Mouse (Mus musculus) urinary bladder, postnatal 25 days (tissue): ENCODE data around the gene Txnrd3.

Experiments used
- DNase-seq: peaks from one replicate; pipeline ENCODE4 v3.0.0; 2022; ENCODE audit warnings: low spot score

Gene Txnrd3

DNA sequence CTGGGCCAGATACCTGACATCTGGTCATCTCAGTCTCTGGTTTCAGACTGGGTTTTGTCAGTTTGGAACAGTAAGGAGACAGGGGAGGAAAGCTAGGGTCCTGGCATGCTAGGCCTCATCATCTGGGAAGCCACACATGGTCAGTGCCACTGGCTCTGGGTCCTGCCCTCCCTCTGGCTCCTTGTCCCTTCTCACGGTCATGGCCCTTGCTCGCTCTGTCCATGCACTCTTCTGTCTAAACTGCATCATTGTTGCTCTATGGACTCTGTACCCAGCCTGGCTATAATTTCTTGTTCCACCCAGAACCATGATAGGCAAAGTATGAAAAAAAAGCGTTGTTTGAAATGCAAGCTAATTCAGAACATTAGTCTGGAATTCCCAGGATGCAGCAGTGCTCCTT is 11.2 kb downstream of the Txnrd3 start:
- DNase-seq, result no peak

- DNase-seq, result no peak
Observed at GRCm38 (mm10) chr6:89658342-89658741, 14.6 kb downstream of the Txnrd3 start.

- no peak for DNase-seq
Observed at GRCm38 (mm10) chr6:89658931-89659330, 15.1 kb downstream of the Txnrd3 start.

GRCm38 (mm10) chr6:89659692-89660423 is 16.1 kb downstream of the Txnrd3 start:
- DNase-seq, result no peak

DNA sequence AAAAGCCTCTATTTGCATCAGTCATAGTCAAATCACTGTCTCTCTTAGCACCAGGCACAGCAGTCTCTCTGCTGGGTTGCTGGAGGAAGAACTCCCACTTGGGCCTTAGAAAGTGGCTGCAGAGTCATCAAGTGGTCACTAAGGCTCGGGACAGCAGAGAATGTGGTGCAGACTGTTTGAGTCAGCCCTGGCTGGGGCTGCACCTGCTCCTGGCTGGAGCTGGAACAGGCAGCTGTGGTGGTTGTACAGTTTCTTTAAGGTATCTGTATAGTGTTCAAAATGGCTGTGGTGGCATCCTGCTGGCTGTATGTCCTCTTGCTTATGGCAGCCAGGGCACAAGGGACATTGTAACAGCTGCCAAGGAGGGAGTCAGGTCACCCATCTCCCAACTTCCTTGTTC is 16.7 kb downstream of the Txnrd3 start:
- no peak for DNase-seq

GRCm38 (mm10) chr6:89662521-89662920 is 18.7 kb downstream of the Txnrd3 start:
- DNase-seq, result no peak

- DNase-seq, result no peak
Observed at GRCm38 (mm10) chr6:89665155-89665554, 21.4 kb downstream of the Txnrd3 start.

DNA sequence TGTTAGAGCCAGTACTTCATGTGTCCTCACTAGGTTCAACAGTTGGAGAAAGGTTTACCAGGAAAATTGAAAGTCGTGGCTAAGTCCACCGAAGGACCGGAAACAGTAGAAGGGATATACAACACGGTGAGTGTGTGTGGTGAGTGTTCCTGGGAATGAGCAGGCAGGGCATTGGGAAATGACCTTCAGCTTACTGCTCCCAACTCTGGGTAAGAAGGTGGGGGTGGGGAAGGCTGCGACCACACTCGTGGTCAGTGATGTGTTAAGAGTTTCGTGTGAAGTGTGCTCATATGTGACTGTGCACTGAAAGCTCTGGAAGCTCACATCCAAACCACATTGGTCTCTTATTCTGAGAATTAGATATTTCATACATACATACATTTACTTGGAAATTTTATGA is 21.9 kb downstream of the Txnrd3 start:
- DNase-seq, result no peak

- no peak for DNase-seq
Observed at GRCm38 (mm10) chr6:89666976-89667375, 23.2 kb downstream of the Txnrd3 start.

DNA sequence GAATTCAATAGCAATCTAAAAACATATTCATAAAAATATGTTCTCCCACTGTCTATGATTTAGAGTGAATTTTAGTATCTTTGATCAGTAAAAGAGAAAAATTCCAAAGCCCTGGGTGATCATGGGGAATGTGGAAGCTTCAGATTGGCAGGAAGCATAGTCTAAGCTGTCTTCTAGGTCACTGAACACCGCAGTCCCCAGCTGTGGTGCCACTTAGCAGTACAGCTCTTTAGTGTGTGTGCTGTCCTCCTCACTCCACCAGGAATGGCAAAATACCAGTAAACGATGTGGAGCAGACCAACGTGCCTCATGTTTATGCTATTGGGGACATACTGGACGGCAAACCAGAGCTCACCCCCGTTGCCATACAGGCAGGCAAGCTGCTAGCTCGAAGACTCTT is 25.8 kb downstream of the Txnrd3 start:
- DNase-seq, result no peak

DNA sequence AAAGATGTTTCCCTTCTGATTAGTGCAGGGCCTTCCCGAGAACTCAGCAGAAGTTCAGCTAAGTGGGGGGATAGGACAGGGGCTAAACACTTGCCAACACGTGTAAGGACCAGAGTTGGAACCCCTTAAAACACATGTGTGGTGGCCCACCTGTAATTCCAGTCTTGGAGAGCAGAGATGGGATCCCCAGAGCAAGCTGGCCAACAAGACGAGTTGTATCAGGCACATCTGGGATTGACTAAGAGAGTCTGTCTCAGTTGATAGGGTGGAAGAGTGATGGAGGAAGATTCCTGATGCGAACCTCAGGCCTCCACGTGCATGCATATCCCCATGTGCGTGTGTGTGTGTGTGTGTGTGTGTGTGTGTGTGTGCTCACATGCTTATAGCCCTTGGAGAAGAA is 27.6 kb downstream of the Txnrd3 start:
- DNase-seq, result no peak

DNA sequence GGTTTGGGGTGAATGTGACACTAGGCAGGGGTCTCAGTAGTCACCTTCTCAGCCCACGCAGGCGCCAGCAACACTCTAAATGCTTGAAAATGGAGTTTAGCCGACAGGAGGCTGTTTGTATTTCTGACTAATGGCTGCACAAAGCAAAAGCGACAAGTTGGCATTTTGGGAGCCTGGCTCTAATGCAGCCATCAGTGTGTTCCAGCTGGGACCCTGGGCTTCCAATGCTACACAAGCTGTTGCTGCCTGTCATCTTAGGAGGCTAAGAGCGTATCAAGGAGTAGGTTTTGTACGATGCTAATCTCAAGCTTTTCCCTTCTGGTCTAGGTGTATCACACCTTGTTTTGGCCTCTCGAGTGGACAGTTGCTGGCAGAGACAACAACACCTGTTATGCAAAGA is 28.9 kb downstream of the Txnrd3 start:
- no peak for DNase-seq

GRCm38 (mm10) chr6:89673135-89673780 is 29.5 kb downstream of the Txnrd3 start:
- DNase-seq, result no peak

DNA sequence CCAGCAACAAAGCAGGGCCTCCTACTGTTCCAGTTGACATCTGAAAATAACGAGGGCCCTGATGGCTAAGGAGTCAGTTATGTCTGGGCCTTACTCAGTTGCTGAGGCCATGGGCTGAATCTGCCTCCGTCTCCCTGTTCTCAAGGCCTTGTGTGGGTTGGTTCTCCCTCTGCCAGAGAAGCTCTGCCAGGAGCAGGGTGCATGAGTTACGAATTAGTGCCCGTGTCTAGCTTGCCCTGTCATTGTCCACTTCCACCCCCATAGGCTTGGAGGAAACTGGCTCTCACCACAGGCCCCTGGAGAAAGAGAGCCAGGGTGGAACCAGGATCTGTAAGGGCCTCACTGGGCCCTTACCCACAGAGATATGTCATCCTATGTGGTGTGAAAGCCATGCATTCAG is 34.7 kb downstream of the Txnrd3 start:
- DNase-seq, result no peak

- DNase-seq, result peak; percentile 60
Observed at GRCm38 (mm10) chr6:89679291-89679835, 35.6 kb downstream of the Txnrd3 start.

- peak; percentile 76 for DNase-seq
Observed at GRCm38 (mm10) chr6:89680155-89680554, 36.4 kb downstream of the Txnrd3 start.

- DNase-seq, result no peak
Observed at GRCm38 (mm10) chr6:89684231-89684630, 40.4 kb downstream of the Txnrd3 start.

DNA sequence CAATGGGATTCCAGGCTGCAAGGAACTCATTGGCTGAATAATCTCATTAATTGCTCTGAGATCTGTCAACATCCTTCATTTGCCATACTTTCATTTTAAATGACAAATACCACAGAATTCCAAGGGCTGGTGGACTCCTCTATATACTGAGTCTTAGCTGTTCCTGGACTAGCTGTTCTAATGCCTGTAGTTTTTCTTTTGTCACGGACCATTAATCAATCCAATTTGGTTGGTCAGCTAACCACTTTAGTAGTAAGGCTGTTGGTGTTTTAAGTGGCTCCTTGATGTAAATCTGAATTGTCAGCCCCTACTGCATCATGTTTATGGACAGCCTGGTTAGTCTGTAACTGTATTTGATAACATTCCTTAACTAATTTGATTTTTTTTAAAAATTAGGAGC is 43.3 kb downstream of the Txnrd3 start:
- DNase-seq, result no peak

- no peak for DNase-seq
Observed at GRCm38 (mm10) chr6:89706624-89707023, 62.8 kb downstream of the Txnrd3 start.

GRCm38 (mm10) chr6:89707240-89707639 is 63.5 kb downstream of the Txnrd3 start, which contains the start of gene Vmn1r40:
Vmn1r40 (plus strand) TSS chr6:89707540.
- DNase-seq, result no peak

GRCm38 (mm10) chr6:89718051-89718450 is 74.3 kb downstream of the Txnrd3 start:
- DNase-seq, result no peak
